Mouse (Mus musculus) mature B cell (primary cell): ENCODE data around the gene Mark1.

Experiments used
- in situ Hi-C: fragments of 300-500 bp; cut with MboI; formaldehyde crosslinking; loops from 2 replicates; pipeline ENCODE4 v1.14.3; 2019

Mark1 gene

DNA sequence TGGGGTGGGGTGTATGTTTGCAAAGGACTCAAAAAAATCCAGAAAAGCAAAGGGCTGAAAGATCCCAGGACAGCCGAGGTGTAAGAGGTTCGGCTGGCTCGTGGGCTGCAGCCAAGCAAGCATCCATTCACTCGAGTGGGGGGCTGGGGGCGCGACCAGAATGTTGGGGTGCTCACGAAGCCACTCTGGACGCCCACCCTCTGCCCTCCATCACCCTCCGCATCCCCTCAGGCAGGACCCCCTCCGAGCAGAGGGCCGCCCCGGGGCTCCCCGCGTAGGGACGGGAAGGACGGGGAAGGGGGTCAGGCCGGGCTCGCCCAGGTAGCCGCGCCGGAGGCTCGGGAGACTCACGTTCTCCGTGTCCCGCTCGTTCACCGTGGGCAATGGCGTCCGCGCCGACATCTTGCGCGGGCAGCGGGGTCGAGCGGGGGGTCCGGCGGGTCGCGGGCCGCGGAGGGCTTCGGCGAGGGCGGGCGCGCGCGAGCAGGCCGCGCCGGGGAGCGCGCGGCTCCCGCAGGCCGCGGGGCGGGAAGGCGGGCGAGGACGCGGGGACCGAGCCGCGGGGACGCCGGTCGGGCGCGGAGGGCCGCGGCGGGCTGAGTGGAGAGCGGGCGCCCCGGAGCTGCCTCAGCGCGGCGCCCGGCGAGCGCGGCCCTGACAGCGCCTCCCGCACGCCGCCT lies at the start of gene Mark1:
Gene Mark1 (minus strand): TSS at position 500 of the 680 bp plus-strand sequence.
- in situ Hi-C loops, result no loop called here

DNA sequence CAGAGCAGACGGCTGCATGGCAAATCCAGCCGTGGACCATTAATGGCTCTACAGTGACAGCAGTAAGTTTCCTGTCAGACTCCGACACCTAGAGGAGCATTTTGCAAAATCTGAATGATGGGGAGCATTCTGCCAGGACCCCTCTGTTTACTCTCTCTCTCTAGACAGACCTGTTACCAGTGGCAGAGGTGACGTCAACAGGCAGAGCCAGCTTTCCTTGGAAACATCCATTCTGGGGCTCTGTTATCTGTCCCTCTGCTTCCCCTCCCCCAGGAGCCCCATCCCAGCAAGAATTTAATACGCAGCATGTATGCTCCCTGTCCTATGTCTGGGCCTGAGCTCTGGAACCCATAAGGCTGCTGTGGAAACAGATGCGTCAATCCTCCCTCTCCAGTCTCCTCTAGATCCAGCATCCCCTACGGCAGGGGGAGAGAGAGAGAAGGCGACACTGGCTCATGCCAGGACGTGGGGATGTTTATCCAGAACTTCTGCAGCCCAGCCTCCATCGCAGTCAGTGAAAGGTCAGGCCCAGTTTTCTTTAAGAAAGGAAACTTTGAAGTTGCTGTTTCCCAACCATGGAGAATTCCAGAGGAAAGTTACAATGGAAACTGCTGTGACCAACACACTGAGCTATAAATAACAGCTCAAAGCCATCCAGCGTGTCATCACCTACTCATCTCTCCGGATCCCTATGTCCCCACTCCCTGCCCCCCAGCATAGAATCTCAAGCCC lies 48.3 kb upstream of the Mark1 start:
- in situ Hi-C loops, result no loop called here

DNA sequence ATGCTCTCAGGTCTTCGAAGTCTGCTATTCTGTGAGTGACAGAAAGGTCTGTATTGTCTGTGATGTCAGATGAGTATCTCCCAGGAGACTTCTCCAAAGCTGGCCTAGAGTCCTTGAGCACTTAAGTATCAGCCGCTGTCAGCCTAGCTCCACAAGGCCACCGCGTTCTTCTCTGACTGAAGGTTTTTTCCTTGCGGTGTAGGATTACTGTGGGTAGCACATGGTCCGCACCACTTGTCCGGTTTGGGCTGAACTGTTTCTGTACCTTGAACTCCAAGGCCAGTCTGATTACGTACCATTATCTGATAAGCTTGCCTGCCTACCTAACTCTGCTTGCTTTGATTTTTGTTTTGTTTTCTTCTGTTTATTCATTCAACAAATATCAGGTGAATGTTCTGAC lies 47.1 kb upstream of the Mark1 start:
- in situ Hi-C loops, result no loop called here

DNA sequence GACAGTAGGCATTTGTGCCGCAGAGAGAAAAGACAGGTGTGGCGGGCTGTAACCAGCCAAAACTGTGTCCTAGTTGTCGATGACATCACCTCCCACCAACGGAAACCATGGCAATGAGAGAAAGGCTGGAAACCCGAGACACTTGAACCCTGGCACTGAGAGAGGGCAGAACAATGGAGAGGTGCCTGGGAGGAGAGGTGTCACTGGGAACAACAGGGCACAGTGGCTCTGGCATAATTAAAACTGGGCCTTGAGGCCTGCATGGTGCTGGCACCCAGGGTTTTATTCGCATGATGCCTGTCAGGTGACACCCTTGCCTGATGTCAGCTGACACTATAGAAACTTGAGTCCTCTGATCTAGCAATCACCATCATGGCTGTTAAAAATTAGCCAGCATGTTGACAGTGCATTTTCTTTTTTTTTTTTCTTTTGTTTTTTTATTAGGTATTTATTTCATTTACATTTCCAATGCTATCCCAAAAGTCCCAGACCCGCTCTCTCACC lies 38.9 kb upstream of the Mark1 start:
- in situ Hi-C loops, result no loop called here

- in situ Hi-C loops, result no loop called here
These were observed 31.2 kb upstream of the Mark1 start for GRCm38 (mm10) chr1:185030565-185030964.

DNA sequence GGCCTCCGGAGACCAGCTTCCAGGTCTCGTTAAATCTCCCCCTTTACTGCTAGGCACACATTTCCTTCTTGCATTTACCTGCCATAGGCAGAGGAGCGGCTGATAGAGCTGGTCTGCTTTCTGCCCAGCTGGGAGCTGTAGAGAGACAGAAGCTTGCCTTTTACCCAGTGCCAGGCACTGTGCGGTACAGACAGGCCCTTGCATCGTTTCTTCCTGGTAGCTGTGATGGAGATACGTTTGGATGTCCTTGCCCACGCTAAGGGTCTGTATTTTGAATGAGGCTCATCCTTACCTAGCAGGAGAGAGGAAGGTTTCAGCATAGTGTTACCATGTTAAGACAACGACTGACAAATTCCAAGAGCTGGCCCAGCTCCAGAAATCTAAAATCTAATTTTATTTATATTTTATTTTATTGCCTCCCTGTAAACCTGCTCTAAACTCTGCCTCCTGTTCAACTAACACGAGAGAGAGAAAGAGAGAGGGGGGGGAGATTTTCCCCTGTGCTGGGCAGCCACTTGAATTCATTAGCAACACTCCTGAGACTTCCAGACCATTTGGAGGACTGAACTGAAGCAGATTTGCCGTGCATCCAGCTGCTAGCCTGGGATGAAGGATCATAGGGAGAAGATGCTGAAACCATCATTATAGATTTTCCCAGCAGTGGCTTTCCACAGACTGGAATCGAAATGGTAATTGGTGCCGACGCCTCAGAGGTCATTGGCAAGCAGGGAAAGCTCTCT lies 21.2 kb upstream of the Mark1 start:
- in situ Hi-C loops, result no loop called here

DNA sequence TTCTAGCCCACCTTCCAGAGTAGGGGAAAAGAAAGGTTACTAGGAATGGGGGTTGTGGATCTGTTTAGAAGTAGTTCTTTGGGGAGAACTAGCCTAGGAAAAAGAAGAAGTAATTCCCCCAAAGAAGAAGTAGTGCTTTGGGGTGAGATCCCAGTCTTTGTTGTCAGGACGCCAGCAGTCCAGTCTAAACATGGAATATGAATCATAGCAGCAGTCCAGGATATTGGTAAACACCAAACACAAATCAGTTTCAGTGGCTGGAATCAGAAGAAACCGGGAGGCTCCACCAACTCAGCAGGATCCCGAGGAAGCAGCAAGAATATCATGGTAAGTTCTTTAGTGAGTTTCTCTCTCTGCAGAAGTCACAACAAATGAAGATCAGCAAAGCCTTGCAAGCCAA lies 13.2 kb upstream of the Mark1 start:
- in situ Hi-C loops, result no loop called here

- in situ Hi-C loops, result no loop called here
These were observed 7.7 kb upstream of the Mark1 start for GRCm38 (mm10) chr1:185007066-185007465.

- in situ Hi-C loops, result no loop called here
These were observed 620 bp upstream of the Mark1 start for GRCm38 (mm10) chr1:184999780-185000599.

- in situ Hi-C loops, result no loop called here
These were observed 739 bp downstream of the Mark1 start for GRCm38 (mm10) chr1:184998631-184999030.

DNA sequence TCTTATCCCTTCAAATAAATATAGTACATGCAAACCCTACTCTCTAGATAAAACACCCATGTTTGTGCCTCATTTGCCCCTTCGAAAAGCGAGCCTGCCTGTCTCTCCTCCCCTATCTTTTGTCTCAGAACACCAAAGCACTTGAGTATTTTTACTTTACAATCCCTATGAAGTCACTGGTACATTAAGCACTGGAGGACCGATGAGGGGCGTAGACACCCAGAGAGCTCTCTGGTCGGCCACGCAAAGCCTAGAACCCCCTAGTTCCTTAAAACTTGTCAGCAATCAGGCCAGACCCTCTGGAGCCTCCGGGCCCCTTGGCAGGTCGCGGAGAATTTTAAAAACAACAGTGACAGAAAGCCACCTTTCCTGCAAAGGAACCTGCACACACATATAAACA lies 1.2 kb downstream of the Mark1 start:
- in situ Hi-C loops, result no loop called here

DNA sequence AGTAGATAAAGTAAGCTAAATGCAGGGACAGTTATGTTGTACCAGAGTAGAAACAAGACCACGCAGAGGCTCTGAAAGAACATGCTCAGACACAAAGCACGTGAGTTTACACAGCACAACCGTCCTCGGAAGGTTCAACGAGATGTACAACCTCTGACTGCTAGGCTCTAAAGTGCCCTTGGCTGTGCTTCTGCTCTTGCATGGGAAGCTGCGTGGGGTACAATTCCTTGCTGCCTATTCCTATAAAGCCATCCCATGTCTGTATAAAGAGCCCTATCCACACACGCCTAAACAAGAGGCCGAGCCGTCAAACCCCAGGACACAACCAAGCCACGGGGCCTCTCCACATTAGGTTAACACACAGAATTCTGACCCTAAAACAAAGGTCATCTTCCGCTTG lies 1.9 kb downstream of the Mark1 start:
- in situ Hi-C loops, result no loop called here

- in situ Hi-C loops, result no loop called here
These were observed 4.0 kb downstream of the Mark1 start for GRCm38 (mm10) chr1:184995335-184995734.

- in situ Hi-C loops, result no loop called here
These were observed 8.2 kb downstream of the Mark1 start for GRCm38 (mm10) chr1:184991191-184991590.

DNA sequence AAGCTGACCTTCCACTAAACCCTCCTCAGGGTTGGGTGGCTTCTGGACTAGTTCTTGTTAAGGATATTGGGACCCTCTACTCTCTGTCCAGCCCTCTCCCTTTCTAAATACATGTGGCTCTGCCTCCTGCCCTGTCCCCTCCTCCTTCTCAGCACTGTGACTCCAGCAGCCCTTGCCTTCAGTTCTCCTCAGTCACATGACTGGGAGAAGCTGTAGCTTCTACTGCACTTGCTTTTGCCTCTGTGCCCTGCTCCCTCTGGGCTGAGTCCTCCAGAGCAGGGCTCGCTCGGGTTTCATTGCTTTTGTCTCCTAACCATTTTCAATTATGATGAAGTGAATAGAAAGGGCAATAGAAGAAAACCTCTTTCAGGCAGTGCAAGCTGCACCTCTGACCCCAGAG lies 12.6 kb downstream of the Mark1 start:
- in situ Hi-C loops, result no loop called here

DNA sequence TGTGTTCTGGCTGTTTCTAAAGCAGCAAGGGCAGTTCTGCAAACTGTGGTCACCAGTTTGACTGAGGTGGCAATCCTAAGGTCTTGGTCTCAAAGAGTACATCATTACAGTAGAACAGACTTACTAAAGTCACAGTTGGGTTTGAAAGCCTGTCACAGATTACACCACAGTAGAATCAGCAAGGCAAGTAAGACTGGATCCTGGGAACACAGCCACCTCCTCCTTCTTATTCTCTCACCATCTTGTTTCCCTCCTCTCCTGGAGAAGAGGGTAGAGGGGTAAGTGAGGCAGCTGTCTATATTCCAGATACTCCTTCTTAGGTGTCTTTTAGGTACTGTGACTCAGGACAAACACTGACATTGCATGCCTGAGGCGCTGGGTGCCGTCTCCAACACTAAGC lies 14.6 kb downstream of the Mark1 start:
- in situ Hi-C loops, result no loop called here

DNA sequence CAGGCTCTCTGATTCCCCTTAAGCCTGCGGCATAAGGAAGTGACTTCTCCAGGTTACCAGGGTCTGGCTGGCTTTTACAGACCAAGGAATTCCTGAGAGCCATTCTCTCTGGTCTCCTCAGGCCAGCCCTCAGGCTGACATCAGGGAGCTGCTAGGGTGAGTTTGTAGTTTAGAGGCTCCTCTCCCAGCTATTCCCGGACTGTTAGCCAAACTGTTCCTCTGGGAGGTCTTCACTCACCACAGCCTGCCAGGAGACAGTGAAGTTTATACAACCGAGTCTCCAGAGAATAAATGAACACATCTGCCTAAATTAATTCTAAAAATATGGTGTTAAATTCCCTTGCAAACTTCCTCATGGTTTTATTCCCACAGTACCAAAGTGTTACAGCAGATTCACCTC lies 15.6 kb downstream of the Mark1 start:
- in situ Hi-C loops, result no loop called here

DNA sequence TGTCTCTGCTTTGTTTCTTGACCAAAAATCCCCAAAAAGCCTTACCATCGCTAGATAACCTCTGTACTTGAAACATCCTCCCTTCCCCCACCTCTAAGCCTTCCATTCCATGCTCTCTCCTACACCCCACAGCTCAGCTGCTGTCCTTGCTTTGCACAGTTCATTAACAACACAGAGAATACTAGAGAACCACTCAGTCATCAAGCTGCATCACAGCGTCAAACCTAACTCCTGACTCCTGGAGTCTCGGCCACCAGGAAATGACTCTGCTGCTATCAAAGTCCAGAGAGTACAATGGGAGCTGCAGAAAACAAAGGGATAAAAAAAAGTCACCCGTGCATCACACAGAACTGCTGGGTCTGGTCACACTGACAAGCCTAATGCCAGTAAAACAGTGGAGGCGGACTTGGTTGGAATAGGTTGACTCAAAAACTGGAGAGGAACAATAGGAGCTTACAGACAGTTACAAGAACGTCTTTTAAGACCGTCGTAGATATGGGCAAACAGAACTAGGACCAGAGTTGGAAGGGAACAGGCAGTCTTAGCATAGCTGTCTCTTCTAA lies 27.1 kb downstream of the Mark1 start:
- in situ Hi-C loops, result no loop called here

GRCm38 (mm10) chr1:184969374-184969773 lies 30.0 kb downstream of the Mark1 start:
- in situ Hi-C loops, result no loop called here

DNA sequence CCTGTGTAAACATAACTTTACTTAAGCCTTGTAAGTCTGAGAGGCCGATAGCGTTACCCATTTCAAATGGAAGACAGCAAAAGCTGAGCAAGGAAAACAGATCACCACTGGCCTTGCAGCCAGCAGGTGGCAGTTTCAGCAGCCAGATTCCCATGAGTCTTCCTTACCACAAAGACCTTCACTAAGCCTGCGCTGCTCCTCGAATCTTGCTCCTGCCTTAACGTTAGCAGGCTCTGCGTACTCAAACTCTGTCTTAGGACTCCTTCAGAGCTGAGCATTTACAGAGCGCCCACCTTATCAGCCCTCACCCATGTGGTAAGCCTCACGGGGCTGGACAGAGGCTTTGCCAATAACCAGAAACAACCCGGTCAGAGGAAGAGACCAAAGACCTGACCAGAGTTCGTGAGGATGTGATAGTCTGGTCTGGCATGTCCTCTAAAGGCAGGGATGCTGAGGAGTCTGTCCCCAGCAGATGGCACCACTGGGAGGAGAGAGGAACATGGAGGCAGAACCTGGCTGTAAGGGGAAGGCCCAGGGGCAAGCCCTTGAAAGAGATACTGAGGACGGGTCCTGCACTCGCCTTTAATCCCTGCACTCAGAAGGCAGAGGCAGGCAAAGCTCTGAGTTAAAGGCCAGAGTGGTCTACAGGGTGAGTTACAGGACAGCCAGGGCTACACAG lies 33.5 kb downstream of the Mark1 start:
- in situ Hi-C loops, result no loop called here

GRCm38 (mm10) chr1:184963121-184963693 lies 36.2 kb downstream of the Mark1 start:
- in situ Hi-C loops, result no loop called here
